Mouse (Mus musculus): ENCODE measurements at regions not wholly inside any gene's neighbourhood (a gene's known extent, or its start where the extent isn't known, plus 50 kb on each side); places are given as distances from the start of the nearest gene placed in this dataset.
"Not testable (repeated sequence)": the region's sequence is repeated elsewhere in the genome, so short reads cannot be mapped to it uniquely, and the experiment has no call there.

- DNase-seq, result no peak
Observed at GRCm38 (mm10) chr7:73688451-73688850, 51.7 kb upstream of the Fam174b start.

- DNase-seq, result not testable (repeated sequence)
Observed at GRCm38 (mm10) chr7:73686245-73686644, 53.9 kb upstream of the Fam174b start.

- DNase-seq, result no peak
Observed at GRCm38 (mm10) chr7:73682756-73683155, 57.3 kb upstream of the Fam174b start.

GRCm38 (mm10) chr7:73670598-73670997, 69.5 kb upstream of the Fam174b start:
- DNase-seq, result no peak

- DNase-seq, result peak; percentile 22
Observed at GRCm38 (mm10) chr7:73668791-73669190, 71.3 kb upstream of the Fam174b start.

- DNase-seq, result peak; percentile 59
Observed at GRCm38 (mm10) chr7:73666921-73667675, 73.0 kb upstream of the Fam174b start.

GRCm38 (mm10) chr7:73664962-73665361, 75.1 kb upstream of the Fam174b start:
- no peak for DNase-seq

- no peak for DNase-seq
Observed at GRCm38 (mm10) chr7:73662536-73662935, 77.6 kb upstream of the Fam174b start.

- no peak for DNase-seq
Observed at GRCm38 (mm10) chr7:73661901-73662300, 78.2 kb upstream of the Fam174b start.

GRCm38 (mm10) chr7:73659551-73659950, 80.6 kb upstream of the Fam174b start:
- no peak for DNase-seq

GRCm38 (mm10) chr7:73657283-73657682, 82.8 kb upstream of the Fam174b start:
- DNase-seq, result peak; percentile 18

- DNase-seq, result not testable (repeated sequence)
Observed at GRCm38 (mm10) chr7:73656424-73656795, 83.7 kb upstream of the Fam174b start.

GRCm38 (mm10) chr7:73655787-73656423, 84.2 kb upstream of the Fam174b start:
- peak; percentile 85 for DNase-seq

GRCm38 (mm10) chr7:73654193-73654871, 85.8 kb upstream of the Fam174b start:
- peak; percentile 70 for DNase-seq

- no peak for DNase-seq
Observed at GRCm38 (mm10) chr7:73650909-73651308, 89.2 kb upstream of the Fam174b start.

GRCm38 (mm10) chr7:73648010-73648409, 92.1 kb upstream of the Fam174b start:
- peak; percentile 89 for DNase-seq

- no peak for DNase-seq
Observed at GRCm38 (mm10) chr7:73647140-73647539, 93.0 kb upstream of the Fam174b start.

- no peak for DNase-seq
Observed at GRCm38 (mm10) chr7:73646711-73647110, 93.4 kb upstream of the Fam174b start.

GRCm38 (mm10) chr7:73644362-73644904, 95.7 kb upstream of the Fam174b start:
- no peak for DNase-seq

- DNase-seq, result no peak
Observed at GRCm38 (mm10) chr7:73643993-73644335, 96.1 kb upstream of the Fam174b start.

- DNase-seq, result no peak
Observed at GRCm38 (mm10) chr7:73643306-73643992, 96.7 kb upstream of the Fam174b start.

GRCm38 (mm10) chr7:73640194-73640593, 98.6 kb upstream of the Chd2 start:
- DNase-seq, result no peak

- DNase-seq, result no peak
Observed at GRCm38 (mm10) chr7:73637810-73638125, 96.1 kb upstream of the Chd2 start.
